Mouse (Mus musculus) limb, embryonic 11.5 days (tissue): ENCODE results near the gene Ccna1. TPM values are rescaled to one million over a fixed set of nuclear protein-coding genes. Genes with fewer than 3 reads are reported as not detected.

Experiments used
- ATAC-seq: fragments of 200-750 bp; cut with Nextera tagmentation; 2 replicates; pipeline ENCODE4 v1.8.0; 2017; ENCODE audit warnings: low read depth; ENCODE audit not compliant: insufficient number of reproducible peaks, low FRiP score, low TSS enrichment
- DNase-seq: peaks from one replicate; pipeline ENCODE4 v3.0.0-alpha.2; 2015; ENCODE audit warnings: low spot score
- H3K27ac ChIP-seq: fragments of 300-500 bp; sonication (generic); replicated peaks from 2 replicates; pipeline ENCODE4 v1.5.1; 2014; ENCODE audit warnings: low read depth, mild to moderate bottlenecking, low read length
- H3K27me3 ChIP-seq: fragments of 300-500 bp; sonication (generic); 2 replicates; pipeline ENCODE4 v1.6.1; 2014; ENCODE audit warnings: mild to moderate bottlenecking, low read length, mixed read lengths; ENCODE audit not compliant: control insufficient read depth, insufficient read depth
- H3K36me3 ChIP-seq: fragments of 300-500 bp; sonication (generic); 2 replicates; pipeline ENCODE4 v1.6.1; 2014; ENCODE audit warnings: mild to moderate bottlenecking, low read length, moderate library complexity, mixed read lengths; ENCODE audit not compliant: control insufficient read depth, insufficient read depth
- H3K4me1 ChIP-seq: fragments of 300-500 bp; sonication (generic); 2 replicates; pipeline ENCODE4 v1.6.1; 2014; ENCODE audit warnings: low read length, mixed read lengths; ENCODE audit not compliant: control insufficient read depth, insufficient read depth
- H3K4me2 ChIP-seq: fragments of 300-500 bp; sonication (generic); 2 replicates; pipeline ENCODE4 v1.6.1; 2014; ENCODE audit warnings: low read depth, mild to moderate bottlenecking, moderate library complexity; ENCODE audit not compliant: severe bottlenecking
- H3K4me3 ChIP-seq: fragments of 300-500 bp; sonication (generic); 2 replicates; pipeline ENCODE4 v1.5.1; 2014; ENCODE audit warnings: low read depth, low read length
- H3K9ac ChIP-seq: fragments of 300-500 bp; sonication (generic); 2 replicates; pipeline ENCODE4 v1.6.1; 2014; ENCODE audit warnings: mild to moderate bottlenecking, low read length
- H3K9me3 ChIP-seq: fragments of 300-500 bp; sonication (generic); 2 replicates; pipeline ENCODE4 v1.6.1; 2016; ENCODE audit warnings: low read length; ENCODE audit not compliant: control insufficient read depth
- WGBS: fragments of 180-500 bp; shearing (Covaris S2); extraction: QIAGEN DNeasy Blood & Tissue Kit; methylation state at CpG from one replicate; pipeline ENCODE4 v1.1.7; 2014; 5-methylcytosine and 5-hydroxymethylcytosine counted together
- polyA plus RNA-seq: library from polyadenylated mRNA; unstranded; fragments of >200 nt; fragmentation: Nextera tagmentation; extraction: Ambion mirVana; gene quantifications from 2 replicates; pipeline ENCODE4 v1.2.1, GENCODE M21; 2014

The Ccna1 gene
- polyA plus RNA-seq, 1 experiment from 2014 or later: 2.7 TPM

- no peak overlapping the region for H3K9ac ChIP-seq
- no peaks in the 10 kb centered on the region for H3K9me3 ChIP-seq
- no peaks in the 10 kb centered on the region for H3K4me1 ChIP-seq
- H3K4me2 ChIP-seq: no peak overlapping the region
- no peaks in the 10 kb centered on the region for H3K36me3 ChIP-seq
- 49% methylated on average over 6 of the region's 6 CpGs for WGBS
- no peak overlapping the region for H3K27ac ChIP-seq
- H3K4me3 ChIP-seq: no peak overlapping the region
- H3K27me3 ChIP-seq: no peaks in the 10 kb centered on the region
- no peak for DNase-seq
- no peak for ATAC-seq
Observed at GRCm38 (mm10) chr3:55078233-55078632, 22.9 kb upstream of the Ccna1 start.

- ATAC-seq: no peak
- no peaks in the 10 kb centered on the region for H3K4me1 ChIP-seq
- H3K9ac ChIP-seq: no peak overlapping the region
- DNase-seq: no peak
- no peaks in the 10 kb centered on the region for H3K27me3 ChIP-seq
- WGBS: 57% methylated on average over 3 of the region's 3 CpGs
- no peak overlapping the region for H3K27ac ChIP-seq
- H3K4me3 ChIP-seq: no peak overlapping the region
- H3K4me2 ChIP-seq: no peak overlapping the region
- H3K9me3 ChIP-seq: no peaks in the 10 kb centered on the region
- H3K36me3 ChIP-seq: no peaks in the 10 kb centered on the region
Observed at GRCm38 (mm10) chr3:55075294-55075648, 20.0 kb upstream of the Ccna1 start.

DNA sequence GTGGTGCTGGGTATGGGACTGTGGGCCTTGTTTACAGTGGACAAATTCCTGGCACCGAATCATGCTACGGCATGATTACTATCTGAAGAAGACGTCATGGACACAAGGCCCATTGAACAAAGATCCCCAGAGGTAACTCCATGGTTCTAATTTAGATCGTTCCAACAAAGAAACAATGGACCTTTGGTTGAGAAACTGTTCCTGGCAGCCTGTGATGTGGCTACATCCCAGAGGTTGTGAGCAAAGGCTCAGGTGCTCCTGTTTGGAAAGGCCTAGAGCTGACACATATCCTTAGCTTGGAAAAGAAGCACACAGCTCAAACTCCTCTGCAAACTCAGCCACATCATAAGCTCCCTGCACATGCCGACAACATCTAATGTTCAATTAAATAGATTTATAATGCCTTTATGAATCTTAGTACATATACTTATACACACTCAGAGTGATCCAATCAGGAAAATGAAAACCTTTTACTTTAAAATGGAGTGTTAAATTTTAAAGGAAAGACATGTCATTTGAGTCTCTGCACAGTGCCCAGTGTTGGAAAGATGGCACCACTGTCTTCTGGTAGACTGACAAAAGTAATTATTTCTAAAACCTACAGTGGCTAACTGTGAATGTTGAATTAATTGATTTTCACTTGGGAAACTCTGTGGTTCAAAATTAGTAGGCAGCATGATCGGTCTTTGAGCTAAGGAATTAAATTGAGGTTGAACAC, 19.4 kb upstream of the Ccna1 start:
- no peaks in the 10 kb centered on the region for H3K27me3 ChIP-seq
- H3K27ac ChIP-seq: no peak overlapping the region
- ATAC-seq (no peak), DNase-seq (no peak)
- no peaks in the 10 kb centered on the region for H3K4me1 ChIP-seq
- H3K36me3 ChIP-seq: no peaks in the 10 kb centered on the region
- no peaks in the 10 kb centered on the region for H3K9me3 ChIP-seq
- no peak overlapping the region for H3K9ac ChIP-seq
- no peak overlapping the region for H3K4me3 ChIP-seq
- H3K4me2 ChIP-seq: no peak overlapping the region
- WGBS: 94% methylated on average over 6 of the region's 6 CpGs

- Histone ChIP-seq H3K4me3 (no peak overlapping the region), H3K4me2 (no peak overlapping the region), H3K27ac (no peak overlapping the region), H3K36me3 (no peaks in the 10 kb centered on the region), H3K9me3 (no peaks in the 10 kb centered on the region), H3K4me1 (no peaks in the 10 kb centered on the region), H3K27me3 (no peaks in the 10 kb centered on the region), H3K9ac (no peak overlapping the region)
- no peak for ATAC-seq
- no peak for DNase-seq
- WGBS: 35% methylated on average over 7 of the region's 7 CpGs
Observed at GRCm38 (mm10) chr3:55067791-55068434, 12.6 kb upstream of the Ccna1 start.

- whole genome bisulfite sequencing: 73% methylated on average over 12 of the region's 12 CpGs
- no peaks in the 10 kb centered on the region for H3K4me1 ChIP-seq
- H3K27ac ChIP-seq: no peak overlapping the region
- ATAC-seq: no peak
- H3K36me3 ChIP-seq: no peaks in the 10 kb centered on the region
- no peak overlapping the region for H3K9ac ChIP-seq
- no peak overlapping the region for H3K4me2 ChIP-seq
- no peaks in the 10 kb centered on the region for H3K9me3 ChIP-seq
- H3K4me3 ChIP-seq: no peak overlapping the region
- H3K27me3 ChIP-seq: no peaks in the 10 kb centered on the region
- no peak for DNase-seq
Observed at GRCm38 (mm10) chr3:55066666-55067023, 11.3 kb upstream of the Ccna1 start.

DNA sequence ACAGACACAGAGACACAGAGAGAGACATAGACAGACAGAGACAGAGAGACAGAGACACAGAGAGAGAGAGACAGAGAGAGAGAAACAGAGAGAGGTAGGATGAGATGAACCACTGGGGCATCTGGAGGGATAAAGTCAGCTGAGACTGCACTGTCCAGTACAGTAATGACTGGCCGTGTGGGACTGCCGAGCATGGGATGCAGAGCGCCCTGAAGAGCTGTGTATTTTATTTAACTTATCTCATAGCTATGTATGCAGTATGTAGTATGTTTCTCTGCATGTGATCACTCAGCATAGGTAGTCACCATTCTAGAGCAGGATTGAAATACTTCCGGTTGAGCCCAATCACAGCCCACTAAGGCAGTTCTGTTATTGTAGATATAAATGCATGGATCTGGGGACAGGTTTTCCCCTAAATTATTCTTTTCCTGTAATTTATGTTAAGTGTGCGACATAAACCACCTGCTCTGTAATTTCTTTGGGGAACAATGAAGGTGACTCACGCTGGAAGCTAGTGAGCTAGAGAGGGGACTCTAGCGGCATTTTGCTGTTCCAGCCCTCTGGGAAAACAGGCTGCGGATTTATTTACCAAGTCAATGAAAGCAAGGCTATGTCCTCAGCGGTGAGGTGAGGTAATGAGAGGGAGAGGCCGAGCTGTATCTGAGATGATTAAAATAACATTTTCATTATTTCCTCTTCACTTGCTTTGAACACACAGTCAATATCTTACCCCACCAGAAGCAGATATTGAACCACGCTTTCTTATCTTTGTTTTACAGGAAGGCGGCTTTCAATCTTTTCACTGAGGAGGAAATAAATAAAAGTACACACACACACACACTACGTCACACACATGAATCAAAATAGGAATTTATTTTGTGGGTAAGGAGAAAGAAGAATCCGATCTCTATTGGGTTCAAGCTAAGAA, 10.7 kb upstream of the Ccna1 start:
- DNase-seq: no peak
- Histone ChIP-seq H3K4me3 (no peak overlapping the region), H3K36me3 (no peaks in the 10 kb centered on the region), H3K9me3 (no peaks in the 10 kb centered on the region), H3K27me3 (no peaks in the 10 kb centered on the region), H3K4me2 (no peak overlapping the region), H3K27ac (no peak overlapping the region), H3K9ac (no peak overlapping the region), H3K4me1 (no peaks in the 10 kb centered on the region)
- no peak for ATAC-seq
- 70% methylated on average over 14 of the region's 14 CpGs for WGBS

DNA sequence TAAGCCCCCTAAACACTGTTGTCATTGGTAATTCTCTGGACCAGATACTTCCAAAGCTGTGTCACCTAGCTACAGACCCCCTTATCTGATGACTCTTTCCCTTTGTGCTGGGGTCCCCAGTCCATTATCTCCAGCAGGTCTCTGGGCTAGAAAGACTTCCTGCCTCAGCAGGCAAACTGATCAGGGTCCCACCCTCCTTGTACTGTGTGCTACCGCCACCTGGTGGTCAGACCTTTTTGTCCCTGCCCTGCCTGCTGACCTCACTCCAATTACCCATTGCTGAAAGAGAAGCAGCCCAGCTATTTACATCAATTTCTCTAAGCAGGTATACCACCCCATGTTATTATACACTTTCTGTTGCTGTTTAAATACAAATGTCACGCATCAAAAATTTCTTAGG, 9.1 kb upstream of the Ccna1 start:
- peak; percentile 88 for DNase-seq
- no peak overlapping the region for H3K4me3 ChIP-seq
- no peak overlapping the region for H3K9ac ChIP-seq
- no peaks in the 10 kb centered on the region for H3K27me3 ChIP-seq
- ATAC-seq: no peak; the same call in 1 of the 2 replicates
- WGBS: 7% methylated on average over 2 of the region's 2 CpGs
- H3K9me3 ChIP-seq: no peaks in the 10 kb centered on the region
- H3K27ac ChIP-seq: no peak overlapping the region
- H3K4me1 ChIP-seq: no peaks in the 10 kb centered on the region
- no peaks in the 10 kb centered on the region for H3K36me3 ChIP-seq
- H3K4me2 ChIP-seq: no peak overlapping the region

GRCm38 (mm10) chr3:55062653-55063052, 7.4 kb upstream of the Ccna1 start:
- H3K4me1 ChIP-seq: no peaks in the 10 kb centered on the region
- H3K27ac ChIP-seq: no peak overlapping the region
- WGBS: 72% methylated on average over 9 of the region's 9 CpGs
- ATAC-seq (no peak), DNase-seq (no peak)
- H3K4me3 ChIP-seq: no peak overlapping the region
- H3K4me2 ChIP-seq: no peak overlapping the region
- no peak overlapping the region for H3K9ac ChIP-seq
- no peaks in the 10 kb centered on the region for H3K36me3 ChIP-seq
- no peaks in the 10 kb centered on the region for H3K9me3 ChIP-seq
- H3K27me3 ChIP-seq: no peaks in the 10 kb centered on the region
